Mouse (Mus musculus): Measurements from ENCODE around the gene 2610528J11Rik. TPM values are rescaled to one million over a fixed set of nuclear protein-coding genes. Genes with fewer than 3 reads are reported as not detected.

The 2610528J11Rik gene
- polyA plus RNA-seq, 1 experiment, result 1.7 TPM

- Histone ChIP-seq H3K27me3 (ENCODE audit: control insufficient read depth, insufficient read depth, low read length) (no peaks in the 10 kb centered on the region), H3K4me1 (ENCODE audit: control insufficient read depth, insufficient read depth, insufficient read length) (no peaks in the 10 kb centered on the region), H3K36me3 (ENCODE audit: control insufficient read depth, insufficient read depth, low read length) (no peaks in the 10 kb centered on the region), H3K27ac (ENCODE audit: insufficient read depth, low read length) (no peak overlapping the region), H3K4me3 (ENCODE audit: extremely low read depth, insufficient read depth, insufficient read length) (no peak overlapping the region)
- TF ChIP-seq CTCF (IDR thresholded peaks at IDR 0.05; ENCODE audit: extremely low read depth, insufficient read depth, insufficient read length, insufficient replicate concordance), result no peak
- no peak for TF ChIP-seq POLR2A (IDR thresholded peaks at IDR 0.05; ENCODE audit: low read depth, low read length)
- 85% methylated on average over 3 of the region's 3 CpGs for WGBS
- DNase-seq (ENCODE audit: low read depth in 1 of 2, low spot score in 2 of 2), result no peak
These were observed 26.3 kb downstream of the 2610528J11Rik start for GRCm38 (mm10) chr4:118553039-118553649.

GRCm38 (mm10) chr4:118564062-118564925 is 37.5 kb downstream of the 2610528J11Rik start:
- TF ChIP-seq POLR2A (IDR thresholded peaks at IDR 0.05; ENCODE audit: low read depth, low read length) (no peak), CTCF (IDR thresholded peaks at IDR 0.05; ENCODE audit: extremely low read depth, insufficient read depth, insufficient read length, insufficient replicate concordance) (no peak)
- no peaks in the 10 kb centered on the region for H3K36me3 ChIP-seq (ENCODE audit: control insufficient read depth, insufficient read depth, low read length)
- no peaks in the 10 kb centered on the region for H3K27me3 ChIP-seq (ENCODE audit: control insufficient read depth, insufficient read depth, low read length)
- H3K4me1 ChIP-seq (ENCODE audit: control insufficient read depth, insufficient read depth, insufficient read length), result no peaks in the 10 kb centered on the region
- H3K4me3 ChIP-seq (ENCODE audit: extremely low read depth, insufficient read depth, insufficient read length), result no peak overlapping the region
- no peak for DNase-seq (ENCODE audit: low read depth in 1 of 2, low spot score in 2 of 2)
- WGBS, result 82% methylated on average over 13 of the region's 13 CpGs
- no peak overlapping the region for H3K27ac ChIP-seq (ENCODE audit: insufficient read depth, low read length)

- DNase-seq (ENCODE audit: low read depth in 1 of 2, low spot score in 2 of 2), result no peak
- Histone ChIP-seq H3K27me3 (ENCODE audit: control insufficient read depth, insufficient read depth, low read length) (no peaks in the 10 kb centered on the region), H3K27ac (ENCODE audit: insufficient read depth, low read length) (no peak overlapping the region), H3K4me3 (ENCODE audit: extremely low read depth, insufficient read depth, insufficient read length) (no peak overlapping the region), H3K36me3 (ENCODE audit: control insufficient read depth, insufficient read depth, low read length) (no peaks in the 10 kb centered on the region), H3K4me1 (ENCODE audit: control insufficient read depth, insufficient read depth, insufficient read length) (no peaks in the 10 kb centered on the region)
- WGBS, result 93% methylated on average over 3 of the region's 3 CpGs
- no peak for TF ChIP-seq POLR2A (IDR thresholded peaks at IDR 0.05; ENCODE audit: low read depth, low read length)
- TF ChIP-seq CTCF (IDR thresholded peaks at IDR 0.05; ENCODE audit: extremely low read depth, insufficient read depth, insufficient read length, insufficient replicate concordance), result no peak
These were observed 38.1 kb downstream of the 2610528J11Rik start for GRCm38 (mm10) chr4:118564926-118565279.

- Histone ChIP-seq H3K27ac (ENCODE audit: insufficient read depth, low read length) (no peak overlapping the region), H3K4me3 (ENCODE audit: extremely low read depth, insufficient read depth, insufficient read length) (no peak overlapping the region), H3K4me1 (ENCODE audit: control insufficient read depth, insufficient read depth, insufficient read length) (no peaks in the 10 kb centered on the region), H3K36me3 (ENCODE audit: control insufficient read depth, insufficient read depth, low read length) (no peaks in the 10 kb centered on the region), H3K27me3 (ENCODE audit: control insufficient read depth, insufficient read depth, low read length) (no peaks in the 10 kb centered on the region)
- no peak for DNase-seq (ENCODE audit: low read depth in 1 of 2, low spot score in 2 of 2)
- WGBS, result 32% methylated on average over 7 of the region's 7 CpGs
- TF ChIP-seq CTCF (IDR thresholded peaks at IDR 0.05; ENCODE audit: extremely low read depth, insufficient read depth, insufficient read length, insufficient replicate concordance) (peak; percentile 31; the same call in 1 of the 2 replicates), POLR2A (IDR thresholded peaks at IDR 0.05; ENCODE audit: low read depth, low read length) (no peak)
These were observed 39.4 kb downstream of the 2610528J11Rik start for GRCm38 (mm10) chr4:118566161-118566676.

- no peak for DNase-seq (ENCODE audit: low read depth in 1 of 2, low spot score in 2 of 2)
- H3K4me1 ChIP-seq (ENCODE audit: control insufficient read depth, insufficient read depth, insufficient read length), result no peaks in the 10 kb centered on the region
- TF ChIP-seq CTCF (IDR thresholded peaks at IDR 0.05; ENCODE audit: extremely low read depth, insufficient read depth, insufficient read length, insufficient replicate concordance) (no peak), POLR2A (IDR thresholded peaks at IDR 0.05; ENCODE audit: low read depth, low read length) (no peak)
- WGBS, result 76% methylated on average over 10 of the region's 10 CpGs
- H3K27ac ChIP-seq (ENCODE audit: insufficient read depth, low read length), result no peak overlapping the region
- no peaks in the 10 kb centered on the region for H3K36me3 ChIP-seq (ENCODE audit: control insufficient read depth, insufficient read depth, low read length)
- H3K4me3 ChIP-seq (ENCODE audit: extremely low read depth, insufficient read depth, insufficient read length), result no peak overlapping the region
- no peaks in the 10 kb centered on the region for H3K27me3 ChIP-seq (ENCODE audit: control insufficient read depth, insufficient read depth, low read length)
These were observed 41.9 kb downstream of the 2610528J11Rik start for GRCm38 (mm10) chr4:118568709-118569108.

- Histone ChIP-seq H3K4me1 (ENCODE audit: control insufficient read depth, insufficient read depth, insufficient read length) (no peaks in the 10 kb centered on the region), H3K4me3 (ENCODE audit: extremely low read depth, insufficient read depth, insufficient read length) (no peak overlapping the region), H3K36me3 (ENCODE audit: control insufficient read depth, insufficient read depth, low read length) (no peaks in the 10 kb centered on the region), H3K27me3 (ENCODE audit: control insufficient read depth, insufficient read depth, low read length) (no peaks in the 10 kb centered on the region), H3K27ac (ENCODE audit: insufficient read depth, low read length) (no peak overlapping the region)
- no peak for DNase-seq (ENCODE audit: low read depth in 1 of 2, low spot score in 2 of 2)
- TF ChIP-seq CTCF (IDR thresholded peaks at IDR 0.05; ENCODE audit: extremely low read depth, insufficient read depth, insufficient read length, insufficient replicate concordance) (no peak), POLR2A (IDR thresholded peaks at IDR 0.05; ENCODE audit: low read depth, low read length) (no peak)
- WGBS, result 89% methylated on average over 23 of the region's 23 CpGs
These were observed 42.5 kb downstream of the 2610528J11Rik start for GRCm38 (mm10) chr4:118569320-118569719.
